Mouse (Mus musculus): Measurements from ENCODE around the gene Ednra. TPM values are rescaled to one million over a fixed set of nuclear protein-coding genes. Genes with fewer than 3 reads are reported as not detected.
A peak's percentile ranks its signal among the peaks of the same experiment; 100 is the strongest.

Ednra gene
- polyA plus RNA-seq, 1 experiment: 50.1 TPM

- WGBS: 62% methylated on average over 2 of the region's 2 CpGs
- H3K4me3 ChIP-seq (replicated peaks; ENCODE audit: extremely low read depth, low read depth, low read length): no peak overlapping the region
- TF ChIP-seq POLR2A (IDR thresholded peaks at IDR 0.05; ENCODE audit: borderline replicate concordance, extremely low read depth, low read depth, low read length) (no peak), CTCF (IDR thresholded peaks at IDR 0.05; ENCODE audit: insufficient read depth, low read length) (no peak)
- no peak for DNase-seq
- no peaks in the 10 kb centered on the region; the same call in 1 of the 2 replicates for H3K4me1 ChIP-seq (ENCODE audit: control insufficient read depth, insufficient read depth, low read length)
These were observed 91.1 kb downstream of the Ednra start for GRCm38 (mm10) chr8:77633211-77633610.

GRCm38 (mm10) chr8:77630691-77631090 is 93.6 kb downstream of the Ednra start:
- no peak for TF ChIP-seq CTCF (IDR thresholded peaks at IDR 0.05; ENCODE audit: insufficient read depth, low read length)
- no peak for TF ChIP-seq POLR2A (IDR thresholded peaks at IDR 0.05; ENCODE audit: borderline replicate concordance, extremely low read depth, low read depth, low read length)
- WGBS: 53% methylated on average over 3 of the region's 3 CpGs
- Histone ChIP-seq H3K4me1 (ENCODE audit: control insufficient read depth, insufficient read depth, low read length) (no peaks in the 10 kb centered on the region; the same call in 1 of the 2 replicates), H3K4me3 (replicated peaks; ENCODE audit: extremely low read depth, low read depth, low read length) (no peak overlapping the region)
- DNase-seq: no peak

- no peak overlapping the region for H3K4me3 ChIP-seq (replicated peaks; ENCODE audit: extremely low read depth, low read depth, low read length)
- 16% methylated on average over 15 of the region's 15 CpGs for WGBS
- H3K4me1 ChIP-seq (ENCODE audit: control insufficient read depth, insufficient read depth, low read length): no peaks in the 10 kb centered on the region; the same call in 1 of the 2 replicates
- TF ChIP-seq CTCF (IDR thresholded peaks at IDR 0.05; ENCODE audit: insufficient read depth, low read length) (peak; percentile 94), POLR2A (IDR thresholded peaks at IDR 0.05; ENCODE audit: borderline replicate concordance, extremely low read depth, low read depth, low read length) (no peak)
- DNase-seq: peak; percentile 63
These were observed 94.3 kb downstream of the Ednra start for GRCm38 (mm10) chr8:77629858-77630537.

GRCm38 (mm10) chr8:77623677-77624209 is 100.5 kb downstream of the Ednra start:
- no peak for DNase-seq
- 88% methylated on average over 7 of the region's 7 CpGs for WGBS
- no peak for TF ChIP-seq POLR2A (IDR thresholded peaks at IDR 0.05; ENCODE audit: borderline replicate concordance, extremely low read depth, low read depth, low read length)
- no peak for TF ChIP-seq CTCF (IDR thresholded peaks at IDR 0.05; ENCODE audit: insufficient read depth, low read length)
- Histone ChIP-seq H3K4me1 (ENCODE audit: control insufficient read depth, insufficient read depth, low read length) (no peaks in the 10 kb centered on the region), H3K4me3 (replicated peaks; ENCODE audit: extremely low read depth, low read depth, low read length) (no peak overlapping the region)

GRCm38 (mm10) chr8:77617916-77618315 is 106.3 kb downstream of the Ednra start:
- Histone ChIP-seq H3K4me1 (ENCODE audit: control insufficient read depth, insufficient read depth, low read length) (no peaks in the 10 kb centered on the region), H3K4me3 (replicated peaks; ENCODE audit: extremely low read depth, low read depth, low read length) (no peak overlapping the region)
- peak; percentile 36; the same call in 1 of the 2 replicates for TF ChIP-seq CTCF (IDR thresholded peaks at IDR 0.05; ENCODE audit: insufficient read depth, low read length)
- no peak for TF ChIP-seq POLR2A (IDR thresholded peaks at IDR 0.05; ENCODE audit: borderline replicate concordance, extremely low read depth, low read depth, low read length)
- DNase-seq: peak; percentile 15
- 22% methylated on average over 2 of the region's 2 CpGs for whole genome bisulfite sequencing

Other genes with a start within 250 kb of the Ednra start
- gene Arhgap10, start 206.5 kb downstream of the Ednra start, polyA plus RNA-seq (2012; rRNA removed): 9.8 and 11.2 TPM in 2 replicates
- 7.2 and 7.7 TPM in 2 replicates for gene Prmt9, start 175.1 kb downstream of the Ednra start, polyA plus RNA-seq (2012; rRNA removed)
- 5.7 and 8.3 TPM in 2 replicates for gene Tmem184c, start 113.8 kb downstream of the Ednra start, polyA plus RNA-seq (2012; rRNA removed)

Measured in lung, adult 2 months (tissue).